Mouse (Mus musculus) hindbrain, embryonic 12.5 days (tissue): ENCODE measurements around the gene Olfr959. TPM values are rescaled to one million over a fixed set of nuclear protein-coding genes. Genes with fewer than 3 reads are reported as not detected.
A peak's percentile ranks its signal among the peaks of the same experiment; 100 is the strongest.

Experiments
- ATAC-seq: fragments of 200-750 bp; cut with Nextera tagmentation; 2 replicates; pipeline ENCODE4 v1.8.0; 2017; ENCODE audit warnings: moderate TSS enrichment; ENCODE audit not compliant: low FRiP score
- H3K27ac ChIP-seq: fragments of 300-500 bp; sonication (generic); 2 replicates; pipeline ENCODE4 v1.5.1; 2016; ENCODE audit warnings: mild to moderate bottlenecking
- H3K27me3 ChIP-seq: fragments of 300-500 bp; sonication (generic); 2 replicates; pipeline ENCODE4 v1.6.1; 2016; ENCODE audit warnings: mild to moderate bottlenecking
- H3K36me3 ChIP-seq: fragments of 300-500 bp; sonication (generic); 2 replicates; pipeline ENCODE4 v1.6.1; 2016; ENCODE audit warnings: mild to moderate bottlenecking
- H3K4me1 ChIP-seq: fragments of 300-500 bp; sonication (generic); 2 replicates; pipeline ENCODE4 v1.6.1; 2016
- H3K4me2 ChIP-seq: fragments of 300-500 bp; sonication (generic); replicated peaks from 2 replicates; pipeline ENCODE4 v1.6.1; 2016; ENCODE audit warnings: mild to moderate bottlenecking
- H3K4me3 ChIP-seq: fragments of 300-500 bp; sonication (generic); 2 replicates; pipeline ENCODE4 v1.5.1; 2016; ENCODE audit warnings: mild to moderate bottlenecking
- H3K9ac ChIP-seq: fragments of 300-500 bp; sonication (generic); 2 replicates; pipeline ENCODE4 v1.6.1; 2016; ENCODE audit warnings: mild to moderate bottlenecking, moderate library complexity
- H3K9me3 ChIP-seq: fragments of 300-500 bp; sonication (generic); replicated peaks from 2 replicates; pipeline ENCODE4 v1.6.1; 2016; ENCODE audit warnings: mild to moderate bottlenecking
- WGBS: fragments of 180-500 bp; shearing (Covaris S2); methylation state at CpG from one replicate; pipeline ENCODE4 v1.1.7; 2016; 5-methylcytosine and 5-hydroxymethylcytosine counted together
- polyA plus RNA-seq: library from polyadenylated mRNA; unstranded; fragments of >200 nt; fragmentation: Nextera tagmentation; extraction: Ambion mirVana; gene quantifications from 2 replicates; pipeline ENCODE4 v1.2.1, GENCODE M21; 2016

The Olfr959 gene
- polyA plus RNA-seq, 1 experiment from 2014 or later: not detected

- WGBS: 42% methylated on average over 3 of the region's 3 CpGs
- no peaks in the 10 kb centered on the region for H3K36me3 ChIP-seq
- no peak overlapping the region for H3K4me2 ChIP-seq
- ATAC-seq: peak; percentile 91
- peak overlapping the region; percentile 79 for H3K27ac ChIP-seq
- no peaks in the 10 kb centered on the region for H3K9me3 ChIP-seq
- peaks cover 4% of the 10 kb centered on the region; the same call in 1 of the 2 replicates for H3K4me1 ChIP-seq
- H3K27me3 ChIP-seq: no peaks in the 10 kb centered on the region
- H3K4me3 ChIP-seq: no peak overlapping the region
- H3K9ac ChIP-seq: no peak overlapping the region
Measured at GRCm38 (mm10) chr9:39557529-39558348, 17.6 kb downstream of the Olfr959 start.

- WGBS: 74% methylated on average over 2 of the region's 2 CpGs
- ATAC-seq: no peak
- Histone ChIP-seq H3K9me3 (no peaks in the 10 kb centered on the region), H3K9ac (no peak within 1 kb of the TSS), H3K4me3 (no peak within 1 kb of the TSS), H3K27me3 (no peaks in the 10 kb centered on the region), H3K27ac (no peak within 1 kb of the TSS), H3K36me3 (no peaks in the 10 kb centered on the region), H3K4me1 (peaks cover 4% of the 10 kb centered on the region; the same call in 1 of the 2 replicates), H3K4me2 (no peak within 1 kb of the TSS)
Measured at GRCm38 (mm10) chr9:39553946-39554345, 21.4 kb downstream of the Olfr959 start, which contains the start of gene Olfr958. Olfr958 (minus strand) TSS chr9:39554054.

- no peak overlapping the region for H3K4me3 ChIP-seq
- ATAC-seq: no peak
- no peaks in the 10 kb centered on the region for H3K36me3 ChIP-seq
- 81% methylated on average over 5 of the region's 5 CpGs for WGBS
- H3K9me3 ChIP-seq: no peaks in the 10 kb centered on the region
- H3K27ac ChIP-seq: no peak overlapping the region
- H3K4me2 ChIP-seq: no peak overlapping the region
- H3K4me1 ChIP-seq: no peaks in the 10 kb centered on the region
- H3K27me3 ChIP-seq: no peaks in the 10 kb centered on the region
- no peak overlapping the region for H3K9ac ChIP-seq
Measured at GRCm38 (mm10) chr9:39550806-39551205, 24.6 kb downstream of the Olfr959 start.

- Histone ChIP-seq H3K4me2 (no peak overlapping the region), H3K9me3 (no peaks in the 10 kb centered on the region), H3K9ac (no peak overlapping the region), H3K4me1 (no peaks in the 10 kb centered on the region), H3K27me3 (no peaks in the 10 kb centered on the region), H3K36me3 (no peaks in the 10 kb centered on the region), H3K4me3 (no peak overlapping the region), H3K27ac (no peak overlapping the region)
- ATAC-seq: no peak
- 93% methylated on average over 1 of the region's 1 CpGs for WGBS
Measured at GRCm38 (mm10) chr9:39523616-39524285, 51.6 kb downstream of the Olfr959 start.

Other genes starting within 250 kb of the Olfr959 start
- not detected in 2 replicates for gene Olfr948, start 249.5 kb downstream of the Olfr959 start, polyA plus RNA-seq
- not detected in 2 replicates for gene Olfr951, start 188.2 kb downstream of the Olfr959 start, polyA plus RNA-seq
- gene Olfr952, start 148.4 kb downstream of the Olfr959 start, polyA plus RNA-seq: not detected in 2 replicates
- not detected in 2 replicates for gene Olfr954, start 118.9 kb downstream of the Olfr959 start, polyA plus RNA-seq
- gene Olfr955, start 103.6 kb downstream of the Olfr959 start, polyA plus RNA-seq: not detected in 2 replicates
- gene Olfr44, start 81.6 kb downstream of the Olfr959 start, polyA plus RNA-seq: not detected in 2 replicates
- gene Olfr957, start 59.8 kb downstream of the Olfr959 start, polyA plus RNA-seq: not detected in 2 replicates
- gene Olfr958, start 21.5 kb downstream of the Olfr959 start, polyA plus RNA-seq: not detected in 2 replicates
- gene AW551984, start 28.8 kb upstream of the Olfr959 start, polyA plus RNA-seq: 30.6 and 34.7 TPM in 2 replicates
- not detected in 2 replicates for gene Olfr148, start 35.1 kb upstream of the Olfr959 start, polyA plus RNA-seq
- gene Olfr960, start 45.8 kb upstream of the Olfr959 start, polyA plus RNA-seq: not detected in 2 replicates
- gene Olfr961, start 69.5 kb upstream of the Olfr959 start, polyA plus RNA-seq: not detected in 2 replicates
- gene Olfr963, start 91.6 kb upstream of the Olfr959 start, polyA plus RNA-seq: not detected in 2 replicates
- not detected in 2 replicates for gene Olfr149, start 131.5 kb upstream of the Olfr959 start, polyA plus RNA-seq
- gene Olfr965, start 135.8 kb upstream of the Olfr959 start, polyA plus RNA-seq: not detected in 2 replicates
- gene Olfr150, start 155.4 kb upstream of the Olfr959 start, polyA plus RNA-seq: not detected in 2 replicates
- not detected in 2 replicates for gene Olfr967, start 170.7 kb upstream of the Olfr959 start, polyA plus RNA-seq
- not detected in 2 replicates for gene Olfr968, start 207.7 kb upstream of the Olfr959 start, polyA plus RNA-seq
- not detected in 2 replicates for gene Olfr969, start 215.4 kb upstream of the Olfr959 start, polyA plus RNA-seq
- not detected in 2 replicates for gene Olfr970, start 233.3 kb upstream of the Olfr959 start, polyA plus RNA-seq